Comparison of ENCODE assay signal across 8 mouse cellular contexts in the genomic region with DNA sequence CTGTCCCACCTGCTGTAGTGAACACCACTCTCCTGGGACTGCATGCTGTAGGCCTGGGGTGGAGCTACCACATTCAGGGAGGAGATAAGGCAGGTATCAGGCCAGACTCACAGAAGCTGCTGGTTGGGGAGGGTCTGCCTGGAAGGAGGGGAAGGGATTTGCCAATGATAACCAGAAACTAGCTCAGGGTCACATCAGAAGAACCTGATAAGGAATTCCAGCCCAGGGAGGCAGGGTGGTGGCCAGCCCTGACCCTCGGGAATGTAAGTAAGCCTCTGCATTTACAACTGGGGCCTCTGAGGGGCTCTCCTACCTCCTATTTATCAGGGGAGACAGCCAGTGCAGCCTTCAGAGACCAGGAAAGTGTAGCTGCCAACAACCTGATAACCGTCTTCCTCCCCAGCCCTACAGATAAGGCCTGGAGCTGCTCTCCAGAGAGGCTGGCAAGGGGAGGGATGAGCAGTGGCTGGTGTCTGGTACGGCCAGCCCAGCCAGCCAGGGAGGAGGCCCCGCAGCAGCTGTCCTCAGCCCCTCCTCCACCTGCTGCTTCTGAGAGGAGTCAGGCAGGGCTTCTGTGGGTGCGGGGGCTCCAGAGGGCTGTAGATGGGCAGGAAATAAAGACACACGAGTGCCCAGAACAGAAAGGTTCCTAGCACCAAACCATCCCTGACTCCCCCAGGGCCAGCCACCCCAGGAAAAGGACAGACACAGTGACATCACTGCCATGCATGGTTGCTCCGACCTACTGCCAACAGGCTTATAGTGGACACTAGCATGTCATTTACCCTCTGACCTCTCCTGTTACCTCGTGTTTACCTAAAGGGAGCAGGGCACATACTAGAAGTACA. TPM values are rescaled to one million over a fixed set of nuclear protein-coding genes. Genes with fewer than 3 reads are reported as not detected.
DNase-seq lines count a peak whose midpoint lies in the region; ATAC-seq and TF ChIP-seq lines count a peak whose summit lies in the region.

No protein-coding gene starts in this region.

- peak; percentile 39 to 64 for DNase-seq in adrenal gland, adult (ENCODE audit: inconsistent age in 2 of 2, low spot score in 1 of 2)
- DNase-seq in adrenal gland, adult 18-20 months (ENCODE audit: low spot score in 2 of 2), result no peak
- DNase-seq in lung, postnatal 4 days, result no peak
- DNase-seq in heart, postnatal 4 days, result peak; percentile 27
- peak; percentile 88 to 90 (median 88) for DNase-seq in liver, embryonic 14.5 days (ENCODE audit: low read depth in 3 of 3, low spot score in 3 of 3)
- no peak for DNase-seq in right cerebral cortex, postnatal 4 days

- H3K4me3 ChIP-seq in lung, embryonic 15.5 days, result 0 out of 2 replicates have a peak overlapping the region, but pooled peaks have one; percentile 47
- H3K4me3 ChIP-seq in liver, embryonic 14.5 days (ENCODE audit: insufficient read depth in 1 of 2, low read depth in 2 of 2, low read length in 2 of 2), result peak overlapping the region; percentile 92 to 96

- peaks cover 33% of the 10 kb centered on the region for H3K36me3 ChIP-seq in lung, embryonic 15.5 days
- peaks cover 42% of the 10 kb centered on the region for H3K36me3 ChIP-seq in liver, embryonic 14.5 days (replicated peaks; ENCODE audit: control insufficient read depth, insufficient read depth, low read depth)

- H3K4me2 ChIP-seq in lung, embryonic 15.5 days, result peak overlapping the region; percentile 71
- peak overlapping the region; percentile 82 for H3K4me2 ChIP-seq in liver, embryonic 14.5 days (ENCODE audit: low read depth)

- no peak overlapping the region for H3K27ac ChIP-seq in lung, embryonic 15.5 days
- peak overlapping the region; percentile 82 for H3K27ac ChIP-seq in liver, embryonic 14.5 days

- ATAC-seq in lung, embryonic 15.5 days (ENCODE audit: borderline replicate concordance, extremely low read depth, low FRiP score, low TSS enrichment), result peak; percentile 29; the same call in 1 of the 2 replicates
- peak; percentile 83 for ATAC-seq in liver, embryonic 14.5 days (ENCODE audit: insufficient read depth)
- no peak for ATAC-seq in CD4-positive, CD25-positive, alpha-beta regulatory T cell, adult 4 months

- H3K4me1 ChIP-seq in lung, embryonic 15.5 days, result peaks cover 22% of the 10 kb centered on the region
- H3K4me1 ChIP-seq in liver, embryonic 14.5 days (replicated peaks; ENCODE audit: control insufficient read depth in 2 of 2, insufficient read depth in 2 of 2, low read length in 1 of 2), result peaks cover 18 to 40% of the 10 kb centered on the region in 2 experiments

- no peaks in the 10 kb centered on the region for H3K9me3 ChIP-seq in lung, embryonic 15.5 days
- H3K9me3 ChIP-seq in liver, embryonic 14.5 days (ENCODE audit: control insufficient read depth, low read length), result no peaks in the 10 kb centered on the region

- peak; percentile 88 for TF ChIP-seq EP300 in liver, embryonic 14.5 days (IDR thresholded peaks at IDR 0.05; ENCODE audit: low read depth)

- WGBS in lung, embryonic 15.5 days, result 9% methylated on average over 8 of the region's 8 CpGs
- WGBS in liver, embryonic 14.5 days (ENCODE audit: insufficient replicate concordance), result 2% methylated on average over 8 of the region's 8 CpGs

- H3K27me3 ChIP-seq in lung, embryonic 15.5 days, result peaks cover 18% of the 10 kb centered on the region
- no peaks in the 10 kb centered on the region for H3K27me3 ChIP-seq in liver, embryonic 14.5 days (ENCODE audit: control insufficient read depth, insufficient read depth, low read length)

- TF ChIP-seq CTCF in liver, embryonic 14.5 days (IDR thresholded peaks at IDR 0.05; ENCODE audit: low read depth), result no peak

- no peak overlapping the region for H3K9ac ChIP-seq in lung, embryonic 15.5 days
- H3K9ac ChIP-seq in liver, embryonic 14.5 days (replicated peaks), result peak overlapping the region; percentile 99

RNA-seq across cellular contexts. Expression of gene Smim1, which starts 2.1 kb away (rescaled TPM):
- total RNA-seq in adrenal gland, adult 18-20 months (2021), result 10 to 100 TPM; 48.5 to 54.2 TPM
- polyA plus RNA-seq in lung, embryonic 15.5 days (2015; fragmentation: Nextera tagmentation; extraction: Ambion mirVana), result 28.9 and 39.3 TPM in 2 replicates
- total RNA-seq in heart, postnatal 4 days (2021), result 10 to 100 TPM; 11.7 to 14.8 TPM
- polyA plus RNA-seq in liver, embryonic 14.5 days (2012; rRNA removed), result 224 and 276 TPM in 2 replicates
- 446 and 452 TPM in 2 replicates for polyA plus RNA-seq in liver, embryonic 14.5 days (2014; fragmentation: Nextera tagmentation; extraction: Ambion mirVana)
- polyA plus RNA-seq in CD4-positive, CD25-positive, alpha-beta regulatory T cell, adult 4 months (2017; shearing (Covaris generic)), result under 1 TPM; 0.12 to 0.65 TPM

RNA-seq across cellular contexts. Expression of gene Lrrc47, which starts 12.4 kb away (rescaled TPM):
- 10 to 100 TPM; 54.8 to 55.4 TPM for total RNA-seq in adrenal gland, adult 18-20 months (2021)
- polyA plus RNA-seq in lung, embryonic 15.5 days (2015; fragmentation: Nextera tagmentation; extraction: Ambion mirVana), result 18.0 and 19.5 TPM in 2 replicates
- total RNA-seq in heart, postnatal 4 days (2021), result 10 to 100 TPM; 45.8 to 46.7 TPM
- 20.8 and 23.6 TPM in 2 replicates for polyA plus RNA-seq in liver, embryonic 14.5 days (2012; rRNA removed)
- 13.2 and 15.1 TPM in 2 replicates for polyA plus RNA-seq in liver, embryonic 14.5 days (2014; fragmentation: Nextera tagmentation; extraction: Ambion mirVana)
- polyA plus RNA-seq in CD4-positive, CD25-positive, alpha-beta regulatory T cell, adult 4 months (2017; shearing (Covaris generic)), result 1 to 10 TPM; 4.6 to 7.3 TPM

RNA-seq across cellular contexts. Expression of gene Ccdc27, which starts 18.5 kb away (rescaled TPM):
- not detected for total RNA-seq in adrenal gland, adult 18-20 months (2021)
- polyA plus RNA-seq in lung, embryonic 15.5 days (2015; fragmentation: Nextera tagmentation; extraction: Ambion mirVana), result not detected in 2 replicates
- not detected for total RNA-seq in heart, postnatal 4 days (2021)
- not detected in 2 replicates for polyA plus RNA-seq in liver, embryonic 14.5 days (2012; rRNA removed)
- not detected in 2 replicates for polyA plus RNA-seq in liver, embryonic 14.5 days (2014; fragmentation: Nextera tagmentation; extraction: Ambion mirVana)
- not detected for polyA plus RNA-seq in CD4-positive, CD25-positive, alpha-beta regulatory T cell, adult 4 months (2017; shearing (Covaris generic))

RNA-seq across cellular contexts. Expression of gene Cep104, which starts 49.0 kb away (rescaled TPM):
- total RNA-seq in adrenal gland, adult 18-20 months (2021), result 10 to 100 TPM; 22.7 to 25.0 TPM
- polyA plus RNA-seq in lung, embryonic 15.5 days (2015; fragmentation: Nextera tagmentation; extraction: Ambion mirVana), result 16.8 and 18.0 TPM in 2 replicates
- total RNA-seq in heart, postnatal 4 days (2021), result 10 to 100 TPM; 24.1 to 26.4 TPM
- polyA plus RNA-seq in liver, embryonic 14.5 days (2012; rRNA removed), result 3.3 and 3.9 TPM in 2 replicates
- 5.1 and 6.3 TPM in 2 replicates for polyA plus RNA-seq in liver, embryonic 14.5 days (2014; fragmentation: Nextera tagmentation; extraction: Ambion mirVana)
- 1 to 10 TPM; 2.7 to 3.1 TPM for polyA plus RNA-seq in CD4-positive, CD25-positive, alpha-beta regulatory T cell, adult 4 months (2017; shearing (Covaris generic))

RNA-seq across cellular contexts. Expression of gene Dffb, which starts 49.1 kb away (rescaled TPM):
- 1 to 10 TPM; 2.8 to 3.2 TPM for total RNA-seq in adrenal gland, adult 18-20 months (2021)
- polyA plus RNA-seq in lung, embryonic 15.5 days (2015; fragmentation: Nextera tagmentation; extraction: Ambion mirVana), result 12.2 and 12.4 TPM in 2 replicates
- 1 to 10 TPM; 5.8 to 6.2 TPM for total RNA-seq in heart, postnatal 4 days (2021)
- polyA plus RNA-seq in liver, embryonic 14.5 days (2012; rRNA removed), result 8.0 and 8.6 TPM in 2 replicates
- polyA plus RNA-seq in liver, embryonic 14.5 days (2014; fragmentation: Nextera tagmentation; extraction: Ambion mirVana), result 5.8 and 6.1 TPM in 2 replicates
- polyA plus RNA-seq in CD4-positive, CD25-positive, alpha-beta regulatory T cell, adult 4 months (2017; shearing (Covaris generic)), result 10 to 100 TPM; 14.8 to 23.5 TPM

Comparison
In these comparisons a context has a peak if more than half of its experiments do, and no peak if none do; other contexts are left out.
1. DNase-seq: peak in adrenal gland, adult (2 of 2), heart, postnatal 4 days (single experiment) and liver, embryonic 14.5 days (3 of 3); none in adrenal gland, adult 18-20 months (0 of 2), lung, postnatal 4 days (0 of 2) and right cerebral cortex, postnatal 4 days (single experiment).
2. RNA of gene Smim1, which starts 2.1 kb away (polyA plus RNA-seq): 224 to 452 TPM in liver, embryonic 14.5 days and 28.9 to 39.3 TPM in lung, embryonic 15.5 days; 0.12 to 0.65 TPM in CD4-positive, CD25-positive, alpha-beta regulatory T cell, adult 4 months; every median in the first group is over 10 times any median in the second.